Comparison of ENCODE assay signal across 9 mouse cellular contexts in genomic region chr5:148608178-148608577, GRCm38 (mm10). TPM values are rescaled to one million over a fixed set of nuclear protein-coding genes. Genes with fewer than 3 reads are reported as not detected.
DNase-seq lines count a peak whose midpoint lies in the region; ATAC-seq and TF ChIP-seq lines count a peak whose summit lies in the region.
"Had no signal": no experiment of that assay in that cellular context is flagged by ENCODE, and none has a peak within 500 bp of the region (broad histone marks: within the 10 kb centered on the region; RNA-seq: fewer than 3 reads in every experiment).

No protein-coding gene starts in this region.

- H3K4me1 ChIP-seq in embryonic facial prominence, embryonic 13.5 days = peaks cover 25% of the 10 kb centered on the region
- peaks cover 7% of the 10 kb centered on the region; the same call in 1 of the 2 replicates for H3K4me1 ChIP-seq in lung, embryonic 14.5 days (ENCODE audit: insufficient read depth)
- no peaks in the 10 kb centered on the region for H3K4me1 ChIP-seq in thymus, adult 2 months (replicated peaks; ENCODE audit: control insufficient read depth, insufficient read depth, low read length)

- H3K9ac ChIP-seq in embryonic facial prominence, embryonic 13.5 days = no peak overlapping the region
- H3K9ac ChIP-seq in lung, embryonic 14.5 days = no peak overlapping the region
- H3K9ac ChIP-seq: liver, embryonic 14.5 days had no signal

- peak; percentile 19 for DNase-seq in left cerebral cortex, postnatal 4 days
- no peak for DNase-seq in left cerebral cortex, postnatal 36 days (ENCODE audit: low spot score in 2 of 2)
- DNase-seq in heart, postnatal 25 days (ENCODE audit: low spot score) = peak; percentile 66
- DNase-seq in lung, embryonic 14.5 days = peak; percentile 96
- no peak for DNase-seq in layer of hippocampus, postnatal 10 days (ENCODE audit: low spot score in 2 of 2)
- no peak for DNase-seq in thymus, adult 2 months

- no peak for TF ChIP-seq CTCF in lung, embryonic 14.5 days (IDR thresholded peaks at IDR 0.05; ENCODE audit: low read depth)
- no peak for TF ChIP-seq CTCF in thymus, adult 2 months (IDR thresholded peaks at IDR 0.05; ENCODE audit: borderline replicate concordance, control insufficient read depth, extremely low read depth, insufficient read depth, low read length, poor library complexity)

- no peaks in the 10 kb centered on the region for H3K9me3 ChIP-seq in embryonic facial prominence, embryonic 13.5 days
- H3K9me3 ChIP-seq in lung, embryonic 14.5 days (ENCODE audit: low read depth, low read length) = no peaks in the 10 kb centered on the region

- H3K4me3 ChIP-seq in embryonic facial prominence, embryonic 13.5 days = no peak overlapping the region
- H3K4me3 ChIP-seq in lung, embryonic 14.5 days (ENCODE audit: low read depth, low read length) = no peak overlapping the region
- no peak overlapping the region for H3K4me3 ChIP-seq in thymus, adult 2 months (ENCODE audit: control insufficient read depth, insufficient read depth, low read length)

- no peaks in the 10 kb centered on the region for H3K36me3 ChIP-seq in embryonic facial prominence, embryonic 13.5 days
- no peaks in the 10 kb centered on the region for H3K36me3 ChIP-seq in lung, embryonic 14.5 days (ENCODE audit: insufficient read depth)
- no peaks in the 10 kb centered on the region for H3K36me3 ChIP-seq in thymus, adult 2 months (ENCODE audit: control insufficient read depth, insufficient read depth, low read length)

- ATAC-seq in embryonic facial prominence, embryonic 13.5 days (ENCODE audit: insufficient number of reproducible peaks, insufficient read depth, low FRiP score, low TSS enrichment, low read depth) = peak; percentile 71; the same call in 1 of the 2 replicates
- ATAC-seq in lung, embryonic 14.5 days (ENCODE audit: insufficient read depth) = peak; percentile 98
- ATAC-seq in monocyte, adult 5-6 weeks (replicated peaks; ENCODE audit: insufficient number of reproducible peaks, low FRiP score, low TSS enrichment, poor library complexity, severe bottlenecking) = no peak

- H3K27me3 ChIP-seq in embryonic facial prominence, embryonic 13.5 days = no peaks in the 10 kb centered on the region
- H3K27me3 ChIP-seq in lung, embryonic 14.5 days (ENCODE audit: insufficient read depth, low read length) = no peaks in the 10 kb centered on the region
- no peaks in the 10 kb centered on the region for H3K27me3 ChIP-seq in thymus, adult 2 months (ENCODE audit: control insufficient read depth, insufficient read depth, low read length)

- peak overlapping the region; percentile 69; the same call in 1 of the 2 replicates for H3K27ac ChIP-seq in embryonic facial prominence, embryonic 13.5 days
- H3K27ac ChIP-seq in lung, embryonic 14.5 days (ENCODE audit: low read depth) = 0 out of 2 replicates have a peak overlapping the region, but pooled peaks have one; percentile 27
- H3K27ac ChIP-seq in thymus, adult 2 months (ENCODE audit: control insufficient read depth, insufficient read depth, low read length) = no peak overlapping the region
- H3K27ac ChIP-seq: liver, embryonic 14.5 days had no signal

- no peak for TF ChIP-seq POLR2A in thymus, adult 2 months (IDR thresholded peaks at IDR 0.05; ENCODE audit: control insufficient read depth, extremely low read depth, insufficient read depth, low read length, poor library complexity)

- WGBS in embryonic facial prominence, embryonic 13.5 days = 8% methylated on average over 9 of the region's 9 CpGs
- 16% methylated on average over 9 of the region's 9 CpGs for WGBS in lung, embryonic 14.5 days
- WGBS in thymus, adult 2 months = 83% methylated on average over 9 of the region's 9 CpGs

- intact Hi-C loops in left cerebral cortex, postnatal 4 days (cut with DNase I) = no loop called here
- intact Hi-C loops in left cerebral cortex, postnatal 36 days (cut with DNase I) = no loop called here
- intact Hi-C loops in heart, postnatal 25 days (cut with DNase I) = no loop called here

- peak overlapping the region; percentile 41 for H3K4me2 ChIP-seq in embryonic facial prominence, embryonic 13.5 days
- peak overlapping the region; percentile 28; the same call in 1 of the 2 replicates for H3K4me2 ChIP-seq in lung, embryonic 14.5 days

RNA-seq across cellular contexts. Expression of gene Ubl3, which starts 55.6 kb away (rescaled TPM):
- 10 to 100 TPM; 88.4 to 91.0 TPM for total RNA-seq in left cerebral cortex, postnatal 4 days (2021)
- 100 to 1,000 TPM; 236 to 271 TPM for total RNA-seq in left cerebral cortex, postnatal 36 days (2021)
- polyA plus RNA-seq in embryonic facial prominence, embryonic 13.5 days (2015; fragmentation: Nextera tagmentation; extraction: Ambion mirVana) = 68.2 and 73.0 TPM in 2 replicates
- 10 to 100 TPM; 89.6 to 99.7 TPM for total RNA-seq in heart, postnatal 25 days (2021)
- 86.3 and 89.0 TPM in 2 replicates for polyA plus RNA-seq in lung, embryonic 14.5 days (2014; fragmentation: Nextera tagmentation; extraction: Ambion mirVana)
- 179 to 332 TPM (median 268 TPM) in 3 replicates for total RNA-seq in monocyte, adult 5-6 weeks (2017)
- 100 to 1,000 TPM; 126 to 140 TPM for total RNA-seq in layer of hippocampus, postnatal 10 days (2021)
- polyA plus RNA-seq in thymus, adult 2 months (2012; rRNA removed) = 45.3 and 48.2 TPM in 2 replicates

Comparison
In these comparisons a context has a peak if more than half of its experiments do, and no peak if none do; other contexts are left out.
1. DNase-seq: peak in left cerebral cortex, postnatal 4 days (single experiment), heart, postnatal 25 days (single experiment) and lung, embryonic 14.5 days (single experiment); none in left cerebral cortex, postnatal 36 days (0 of 2), layer of hippocampus, postnatal 10 days (0 of 2) and thymus, adult 2 months (single experiment).